Mouse (Mus musculus): ENCODE results near the gene Dapk1. TPM values are rescaled to one million over a fixed set of nuclear protein-coding genes. Genes with fewer than 3 reads are reported as not detected.

The Dapk1 gene
- polyA plus RNA-seq, 1 experiment, result 0.52 TPM

DNA sequence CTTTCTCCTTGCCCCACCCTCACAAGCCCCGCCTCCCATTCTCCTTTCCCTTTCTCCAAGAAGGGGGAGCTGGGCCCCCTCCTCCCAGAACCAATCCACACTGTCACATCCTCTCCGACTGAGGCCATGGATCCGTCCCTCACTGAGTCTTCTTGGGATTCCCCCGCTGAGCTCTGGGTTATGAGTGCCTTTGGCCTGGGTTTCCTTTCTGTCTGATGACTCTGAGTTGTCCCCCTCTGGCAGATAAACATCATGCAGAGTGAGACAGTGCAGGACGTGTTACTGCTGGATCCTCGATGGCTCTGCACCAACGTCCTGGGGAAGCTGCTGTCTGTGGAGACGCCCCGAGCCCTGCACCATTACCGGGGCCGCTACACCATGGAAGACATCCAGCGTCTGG is 158.6 kb downstream of the Dapk1 start:
- Histone ChIP-seq H3K79me2 (ENCODE audit: control insufficient read depth, insufficient read depth) (no peaks in the 10 kb centered on the region), H3K36me3 (ENCODE audit: control insufficient read depth, insufficient read depth) (no peaks in the 10 kb centered on the region), H3K4me2 (ENCODE audit: low read depth) (no peak overlapping the region), H3K27me3 (ENCODE audit: control insufficient read depth, insufficient read depth, insufficient read length) (no peaks in the 10 kb centered on the region), H3K4me3 (no peak overlapping the region), H3ac (ENCODE audit: control insufficient read depth, insufficient read length) (no peak overlapping the region)
- TF ChIP-seq TCF12 (IDR thresholded peaks at IDR 0.05; ENCODE audit: insufficient read depth, poor library complexity, severe bottlenecking) (no peak), REST (IDR thresholded peaks at IDR 0.05; ENCODE audit: insufficient read depth, insufficient read length) (no peak), MYOD1 (IDR thresholded peaks at IDR 0.05; ENCODE audit: control insufficient read depth in 1 of 3, insufficient read length in 2 of 3, low read depth in 2 of 3) (no peak), MAX (IDR thresholded peaks at IDR 0.05; ENCODE audit: low read depth) (no peak), USF1 (IDR thresholded peaks at IDR 0.05; ENCODE audit: low read depth) (no peak), MYOG (IDR thresholded peaks at IDR 0.05; ENCODE audit: control insufficient read depth in 1 of 3, insufficient read depth in 1 of 3, insufficient read length in 2 of 3, low read depth in 2 of 3) (no peak), E2F4 (IDR thresholded peaks at IDR 0.05; ENCODE audit: insufficient read depth) (no peak), POLR2A (IDR thresholded peaks at IDR 0.05; ENCODE audit: insufficient read length, low read depth) (no peak), CEBPB (IDR thresholded peaks at IDR 0.05; ENCODE audit: insufficient read depth, poor library complexity, severe bottlenecking) (no peak), TCF3 (IDR thresholded peaks at IDR 0.05; ENCODE audit: insufficient read length, low read depth) (no peak), SRF (IDR thresholded peaks at IDR 0.05; ENCODE audit: control insufficient read depth, insufficient read length, low read depth) (no peak), POLR2AphosphoS2 (IDR thresholded peaks at IDR 0.05; ENCODE audit: insufficient read length, low read depth) (no peak)

DNA sequence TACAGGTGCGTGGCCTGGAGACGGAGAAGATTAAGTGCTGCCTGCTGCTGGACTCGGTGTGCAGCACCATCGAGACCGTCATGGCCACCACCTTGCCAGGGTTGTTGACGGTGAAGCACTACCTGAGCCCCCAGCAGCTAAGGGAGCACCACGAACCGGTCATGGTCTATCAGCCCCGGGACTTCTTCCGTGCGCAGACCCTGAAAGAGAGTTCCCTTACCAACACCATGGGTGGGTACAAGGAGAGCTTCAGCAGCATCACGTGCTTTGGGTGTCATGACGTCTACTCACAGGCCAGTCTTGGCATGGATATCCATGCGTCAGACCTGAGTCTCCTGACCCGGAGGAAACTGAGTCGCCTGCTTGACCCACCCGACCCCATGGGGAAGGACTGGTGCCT is 159.4 kb downstream of the Dapk1 start:
- Histone ChIP-seq H3K79me2 (ENCODE audit: control insufficient read depth, insufficient read depth) (no peaks in the 10 kb centered on the region), H3K4me2 (ENCODE audit: low read depth) (no peak overlapping the region), H3K27me3 (ENCODE audit: control insufficient read depth, insufficient read depth, insufficient read length) (no peaks in the 10 kb centered on the region), H3ac (ENCODE audit: control insufficient read depth, insufficient read length) (no peak overlapping the region), H3K36me3 (ENCODE audit: control insufficient read depth, insufficient read depth) (no peaks in the 10 kb centered on the region), H3K4me3 (no peak overlapping the region)
- TF ChIP-seq MYOD1 (IDR thresholded peaks at IDR 0.05; ENCODE audit: control insufficient read depth in 1 of 3, insufficient read length in 2 of 3, low read depth in 2 of 3) (no peak), POLR2AphosphoS2 (IDR thresholded peaks at IDR 0.05; ENCODE audit: insufficient read length, low read depth) (no peak)

DNA sequence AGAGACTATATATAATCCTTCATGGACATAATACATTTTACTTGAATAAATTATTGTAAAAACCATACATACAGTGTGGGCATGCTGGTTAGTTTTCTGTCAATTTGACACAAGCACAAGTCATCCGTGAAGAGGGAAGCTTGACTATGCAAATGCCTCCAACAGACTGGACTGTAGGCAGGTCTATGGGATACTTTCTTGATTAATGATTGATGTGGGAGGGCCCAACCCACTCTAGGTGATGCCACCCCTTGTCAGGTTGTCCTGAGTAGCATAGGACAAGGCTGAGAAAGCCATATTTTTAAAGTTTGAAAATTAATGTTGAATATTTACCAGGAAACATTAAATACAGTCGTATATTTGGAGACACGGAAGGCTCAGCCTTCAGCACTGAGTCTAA is 178.8 kb downstream of the Dapk1 start:
- Histone ChIP-seq H3K36me3 (ENCODE audit: control insufficient read depth, insufficient read depth) (no peaks in the 10 kb centered on the region), H3ac (ENCODE audit: control insufficient read depth, insufficient read length) (no peak overlapping the region), H3K27me3 (ENCODE audit: control insufficient read depth, insufficient read depth, insufficient read length) (no peaks in the 10 kb centered on the region), H3K4me2 (ENCODE audit: low read depth) (no peak overlapping the region), H3K4me3 (no peak overlapping the region), H3K79me2 (ENCODE audit: control insufficient read depth, insufficient read depth) (no peaks in the 10 kb centered on the region)
- TF ChIP-seq USF1 (IDR thresholded peaks at IDR 0.05; ENCODE audit: low read depth) (no peak), TCF12 (IDR thresholded peaks at IDR 0.05; ENCODE audit: insufficient read depth, poor library complexity, severe bottlenecking) (no peak), TCF3 (IDR thresholded peaks at IDR 0.05; ENCODE audit: insufficient read length, low read depth) (no peak)

DNA sequence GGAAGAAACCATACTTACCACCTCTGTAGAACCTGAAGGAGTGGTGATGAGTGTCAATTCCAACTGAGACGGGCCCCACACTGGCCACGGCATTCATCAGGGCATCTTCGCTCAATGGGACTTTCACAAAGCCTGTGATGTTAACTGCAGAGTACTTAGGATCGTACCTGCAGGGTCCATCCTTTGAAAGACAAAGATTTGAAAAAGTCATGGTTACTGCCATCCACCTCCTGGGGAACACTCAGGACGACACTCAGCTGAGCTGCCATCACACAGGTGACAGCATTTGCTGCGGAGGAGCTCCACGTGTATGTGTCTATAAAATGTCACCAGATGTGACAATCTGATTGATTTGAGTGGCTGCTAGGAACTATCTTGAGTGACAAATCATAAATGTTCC is 181.6 kb downstream of the Dapk1 start:
- Histone ChIP-seq H3K36me3 (ENCODE audit: control insufficient read depth, insufficient read depth) (no peaks in the 10 kb centered on the region), H3K4me3 (no peak overlapping the region), H3K79me2 (ENCODE audit: control insufficient read depth, insufficient read depth) (no peaks in the 10 kb centered on the region), H3K27me3 (ENCODE audit: control insufficient read depth, insufficient read depth, insufficient read length) (no peaks in the 10 kb centered on the region), H3ac (ENCODE audit: control insufficient read depth, insufficient read length) (no peak overlapping the region), H3K4me2 (ENCODE audit: low read depth) (no peak overlapping the region)
- no peak for TF ChIP-seq MAX (IDR thresholded peaks at IDR 0.05; ENCODE audit: low read depth)

DNA sequence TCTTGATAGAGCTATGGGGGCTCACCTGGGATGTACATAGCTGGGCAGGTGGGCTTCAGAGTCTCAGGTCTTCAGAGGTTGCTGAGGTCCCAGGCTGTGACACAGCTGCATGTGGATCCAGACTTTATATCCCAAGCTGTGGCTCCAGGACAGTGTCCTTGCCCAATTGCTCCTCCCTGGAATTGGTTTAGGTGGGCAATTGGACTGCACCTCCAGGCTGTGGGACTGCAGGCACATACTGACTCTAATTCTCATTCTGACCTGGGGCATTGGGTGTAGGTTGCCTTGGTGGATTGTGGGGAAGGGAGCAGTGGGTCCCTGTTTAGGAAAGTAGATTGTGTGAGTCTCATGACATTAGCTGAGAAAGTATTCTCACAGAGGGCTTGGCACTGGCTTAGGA is 184.5 kb downstream of the Dapk1 start, which contains the start of gene BC051665:
Gene BC051665, minus strand, starts transcription at position 101 of the 400 bp plus-strand sequence.
- TF ChIP-seq MAX (IDR thresholded peaks at IDR 0.05; ENCODE audit: low read depth) (no peak), MYOG (IDR thresholded peaks at IDR 0.05; ENCODE audit: control insufficient read depth in 1 of 3, insufficient read depth in 1 of 3, insufficient read length in 2 of 3, low read depth in 2 of 3) (no peak), SRF (IDR thresholded peaks at IDR 0.05; ENCODE audit: control insufficient read depth, insufficient read length, low read depth) (no peak), CEBPB (IDR thresholded peaks at IDR 0.05; ENCODE audit: insufficient read depth, poor library complexity, severe bottlenecking) (no peak), E2F4 (IDR thresholded peaks at IDR 0.05; ENCODE audit: insufficient read depth) (no peak), REST (IDR thresholded peaks at IDR 0.05; ENCODE audit: insufficient read depth, insufficient read length) (no peak), USF1 (IDR thresholded peaks at IDR 0.05; ENCODE audit: low read depth) (no peak)
- Histone ChIP-seq H3K4me2 (ENCODE audit: low read depth) (no peak within 1 kb of the TSS), H3K27me3 (ENCODE audit: control insufficient read depth, insufficient read depth, insufficient read length) (no peaks in the 10 kb centered on the region), H3K79me2 (ENCODE audit: control insufficient read depth, insufficient read depth) (no peaks in the 10 kb centered on the region), H3K4me3 (no peak within 1 kb of the TSS), H3ac (ENCODE audit: control insufficient read depth, insufficient read length) (no peak within 1 kb of the TSS), H3K36me3 (ENCODE audit: control insufficient read depth, insufficient read depth) (no peaks in the 10 kb centered on the region)

DNA sequence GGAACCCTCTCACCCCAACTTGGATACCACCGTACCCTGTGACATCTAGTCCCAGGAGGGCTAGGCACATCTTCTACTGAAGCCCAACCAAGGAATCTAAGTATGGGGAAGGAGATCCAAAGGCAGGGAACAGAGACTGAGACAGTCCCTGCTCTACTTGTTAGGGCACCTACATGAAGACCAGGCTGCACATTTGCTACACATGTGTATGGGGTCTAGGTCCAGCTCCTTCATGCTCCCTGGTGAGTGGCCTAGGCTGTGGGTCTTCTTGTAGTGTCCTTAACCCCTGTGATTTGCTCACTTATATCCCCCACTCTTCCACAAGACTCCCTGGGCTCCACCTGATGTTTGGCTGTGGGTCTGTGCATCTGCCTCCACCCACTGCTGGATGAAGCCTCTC is 187.7 kb downstream of the Dapk1 start:
- Histone ChIP-seq H3K36me3 (ENCODE audit: control insufficient read depth, insufficient read depth) (no peaks in the 10 kb centered on the region), H3K79me2 (ENCODE audit: control insufficient read depth, insufficient read depth) (no peaks in the 10 kb centered on the region), H3K27me3 (ENCODE audit: control insufficient read depth, insufficient read depth, insufficient read length) (no peaks in the 10 kb centered on the region), H3K4me3 (no peak overlapping the region), H3ac (ENCODE audit: control insufficient read depth, insufficient read length) (no peak overlapping the region), H3K4me2 (ENCODE audit: low read depth) (no peak overlapping the region)
- TF ChIP-seq MYOG (IDR thresholded peaks at IDR 0.05; ENCODE audit: control insufficient read depth in 1 of 3, insufficient read depth in 1 of 3, insufficient read length in 2 of 3, low read depth in 2 of 3) (no peak), TCF3 (IDR thresholded peaks at IDR 0.05; ENCODE audit: insufficient read length, low read depth) (no peak), CEBPB (IDR thresholded peaks at IDR 0.05; ENCODE audit: insufficient read depth, poor library complexity, severe bottlenecking) (no peak), MYOD1 (IDR thresholded peaks at IDR 0.05; ENCODE audit: control insufficient read depth in 1 of 3, insufficient read length in 2 of 3, low read depth in 2 of 3) (no peak), SRF (IDR thresholded peaks at IDR 0.05; ENCODE audit: control insufficient read depth, insufficient read length, low read depth) (no peak), TCF12 (IDR thresholded peaks at IDR 0.05; ENCODE audit: insufficient read depth, poor library complexity, severe bottlenecking) (no peak), MAX (IDR thresholded peaks at IDR 0.05; ENCODE audit: low read depth) (no peak), E2F4 (IDR thresholded peaks at IDR 0.05; ENCODE audit: insufficient read depth) (no peak), USF1 (IDR thresholded peaks at IDR 0.05; ENCODE audit: low read depth) (no peak), REST (IDR thresholded peaks at IDR 0.05; ENCODE audit: insufficient read depth, insufficient read length) (no peak), POLR2A (IDR thresholded peaks at IDR 0.05; ENCODE audit: insufficient read length, low read depth) (no peak), POLR2AphosphoS2 (IDR thresholded peaks at IDR 0.05; ENCODE audit: insufficient read length, low read depth) (no peak)
